ENCODE assay signal across 8 mouse cellular contexts in the genomic region with DNA sequence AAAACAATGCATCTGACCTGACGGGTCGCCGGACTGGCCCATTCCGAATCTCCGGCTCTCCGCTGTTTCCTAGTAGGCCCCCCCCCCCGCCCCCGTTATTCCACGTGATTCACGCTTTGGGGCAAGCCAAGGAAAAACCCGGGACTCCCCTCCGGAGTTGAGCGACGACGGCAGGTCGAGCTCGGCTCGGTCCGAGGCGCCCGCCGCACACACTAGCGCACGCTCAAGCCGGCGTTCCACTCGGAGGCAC.
DNase-seq lines count a peak whose midpoint lies in the region; ATAC-seq and TF ChIP-seq lines count a peak whose summit lies in the region.

No protein-coding gene starts in this region.

- H3K4me2 ChIP-seq in hindbrain, postnatal 0 days (ENCODE audit: low read depth, low read length), result peak overlapping the region; percentile 70
- peak overlapping the region; percentile 70 for H3K4me2 ChIP-seq in neural tube, embryonic 11.5 days (ENCODE audit: low read depth)

- intact Hi-C loops in left cerebral cortex, postnatal 14 days (cut with DNase I), result loop anchor here (5.0 kb wide), 4 partner anchors 58 to 452 kb away; no protein-coding TSS in a partner anchor

- peak; percentile 46 for DNase-seq in lung, adult 2 months
- DNase-seq in lung, postnatal 25 days (ENCODE audit: low spot score), result no peak
- DNase-seq in embryonic facial prominence, embryonic 10.5 days (ENCODE audit: low spot score), result peak; percentile 53
- DNase-seq in hindbrain, postnatal 0 days (ENCODE audit: low spot score), result no peak
- DNase-seq in neural tube, embryonic 11.5 days (ENCODE audit: low spot score), result peak; percentile 56
- DNase-seq in ovary, adult 18-20 months (ENCODE audit: low spot score), result no peak
- no peak for DNase-seq in left cerebral cortex, postnatal 14 days (ENCODE audit: low spot score in 2 of 2)
- DNase-seq in cerebellum, postnatal 14 days, result no peak

- H3K27me3 ChIP-seq in embryonic facial prominence, embryonic 10.5 days (replicated peaks; ENCODE audit: low read depth, poor library complexity, severe bottlenecking), result peaks cover 100% of the 10 kb centered on the region
- H3K27me3 ChIP-seq in hindbrain, postnatal 0 days (ENCODE audit: insufficient read depth, low read length), result no peaks in the 10 kb centered on the region
- peaks cover 59% of the 10 kb centered on the region for H3K27me3 ChIP-seq in neural tube, embryonic 11.5 days (ENCODE audit: control insufficient read depth, insufficient read depth, low read length)

- peak overlapping the region; percentile 63 for H3K9ac ChIP-seq in hindbrain, postnatal 0 days (replicated peaks; ENCODE audit: low read length)
- peak overlapping the region; percentile 81 for H3K9ac ChIP-seq in neural tube, embryonic 11.5 days (ENCODE audit: low read length)

- no peaks in the 10 kb centered on the region for H3K9me3 ChIP-seq in embryonic facial prominence, embryonic 10.5 days
- no peaks in the 10 kb centered on the region for H3K9me3 ChIP-seq in hindbrain, postnatal 0 days (ENCODE audit: low read length)
- H3K9me3 ChIP-seq in neural tube, embryonic 11.5 days (ENCODE audit: control insufficient read depth, low read length), result no peaks in the 10 kb centered on the region

- no peak for TF ChIP-seq POLR2A in lung, adult 2 months (IDR thresholded peaks at IDR 0.05; ENCODE audit: borderline replicate concordance, extremely low read depth, low read depth, low read length)

- H3K4me3 ChIP-seq in lung, adult 2 months (replicated peaks; ENCODE audit: extremely low read depth, low read depth, low read length), result peak overlapping the region; percentile 82
- H3K4me3 ChIP-seq in embryonic facial prominence, embryonic 10.5 days, result peak overlapping the region; percentile 69
- H3K4me3 ChIP-seq in hindbrain, postnatal 0 days (ENCODE audit: low read length), result peak overlapping the region; percentile 56
- H3K4me3 ChIP-seq in neural tube, embryonic 11.5 days (ENCODE audit: low read depth, low read length), result peak overlapping the region; percentile 59

- ATAC-seq in hindbrain, postnatal 0 days, result no peak
- ATAC-seq in neural tube, embryonic 11.5 days (ENCODE audit: insufficient read depth, low FRiP score, low TSS enrichment), result no peak

- TF ChIP-seq CTCF in lung, adult 2 months (IDR thresholded peaks at IDR 0.05; ENCODE audit: insufficient read depth, low read length), result no peak
- TF ChIP-seq CTCF in hindbrain, postnatal 0 days (IDR thresholded peaks at IDR 0.05; ENCODE audit: low read depth), result no peak

- no peaks in the 10 kb centered on the region for H3K36me3 ChIP-seq in embryonic facial prominence, embryonic 10.5 days (replicated peaks)
- no peaks in the 10 kb centered on the region for H3K36me3 ChIP-seq in hindbrain, postnatal 0 days (ENCODE audit: insufficient read depth, low read length)
- H3K36me3 ChIP-seq in neural tube, embryonic 11.5 days (ENCODE audit: control insufficient read depth, insufficient read depth, low read length), result no peaks in the 10 kb centered on the region

- H3K4me1 ChIP-seq in lung, adult 2 months (ENCODE audit: control insufficient read depth, insufficient read depth, low read length), result peaks cover 5% of the 10 kb centered on the region
- peaks cover 65% of the 10 kb centered on the region for H3K4me1 ChIP-seq in embryonic facial prominence, embryonic 10.5 days
- H3K4me1 ChIP-seq in hindbrain, postnatal 0 days (ENCODE audit: insufficient read depth, low read length), result no peaks in the 10 kb centered on the region
- peaks cover 18% of the 10 kb centered on the region; the same call in 1 of the 2 replicates for H3K4me1 ChIP-seq in neural tube, embryonic 11.5 days (ENCODE audit: control insufficient read depth, insufficient read depth, low read length)

- 5% methylated on average over 27 of the region's 27 CpGs for WGBS in lung, adult 2 months
- 6% methylated on average over 27 of the region's 27 CpGs for WGBS in embryonic facial prominence, embryonic 10.5 days
- WGBS in hindbrain, postnatal 0 days, result 4% methylated on average over 27 of the region's 27 CpGs
- 4% methylated on average over 22 of the region's 27 CpGs for WGBS in neural tube, embryonic 11.5 days

- peak overlapping the region; percentile 88 for H3K27ac ChIP-seq in embryonic facial prominence, embryonic 10.5 days (replicated peaks)
- H3K27ac ChIP-seq in hindbrain, postnatal 0 days, result 0 out of 2 replicates have a peak overlapping the region, but pooled peaks have one; percentile 71
- peak overlapping the region; percentile 87 for H3K27ac ChIP-seq in neural tube, embryonic 11.5 days (ENCODE audit: low read depth, low read length)

Comparison
In these comparisons a context has a peak if more than half of its experiments do, and no peak if none do; other contexts are left out.
1. DNase-seq: peak in lung, adult 2 months (single experiment), embryonic facial prominence, embryonic 10.5 days (single experiment) and neural tube, embryonic 11.5 days (single experiment); none in lung, postnatal 25 days (single experiment), hindbrain, postnatal 0 days (single experiment), ovary, adult 18-20 months (single experiment), left cerebral cortex, postnatal 14 days (0 of 2) and cerebellum, postnatal 14 days (0 of 2).
2. Peak in every context shown above with its lines, with median percentiles within 50 percentile points of each other: H3K4me3 ChIP-seq and H3K27ac ChIP-seq.